Mouse (Mus musculus): ENCODE results near the gene Fam69a.
"Not testable (repeated sequence)": the region's sequence is repeated elsewhere in the genome, so short reads cannot be mapped to it uniquely, and the experiment has no call there.

The Fam69a gene

GRCm38 (mm10) chr5:107946475-107946874, 40.4 kb downstream of the Fam69a start:
- DNase-seq (ENCODE audit: low read depth, low spot score): no peak

- no peak for DNase-seq (ENCODE audit: low read depth, low spot score)
Observed at GRCm38 (mm10) chr5:107943526-107943925, 43.4 kb downstream of the Fam69a start.

- no peak for DNase-seq (ENCODE audit: low read depth, low spot score)
Observed at GRCm38 (mm10) chr5:107942941-107943340, 43.9 kb downstream of the Fam69a start.

GRCm38 (mm10) chr5:107941222-107941621, 45.7 kb downstream of the Fam69a start:
- DNase-seq (ENCODE audit: low read depth, low spot score): no peak

GRCm38 (mm10) chr5:107939701-107940100, 47.2 kb downstream of the Fam69a start:
- no peak for DNase-seq (ENCODE audit: low read depth, low spot score)

GRCm38 (mm10) chr5:107938886-107939285, 48.0 kb downstream of the Fam69a start:
- DNase-seq (ENCODE audit: low read depth, low spot score): no peak

- DNase-seq (ENCODE audit: low read depth, low spot score): not testable (repeated sequence)
Observed at GRCm38 (mm10) chr5:107938483-107938882, 48.4 kb downstream of the Fam69a start.

GRCm38 (mm10) chr5:107936625-107937389, 50.1 kb downstream of the Fam69a start:
- no peak for DNase-seq (ENCODE audit: low read depth, low spot score)

- no peak for DNase-seq (ENCODE audit: low read depth, low spot score)
Observed at GRCm38 (mm10) chr5:107934770-107935543, 51.9 kb downstream of the Fam69a start.

GRCm38 (mm10) chr5:107933202-107933974, 53.5 kb downstream of the Fam69a start:
- DNase-seq (ENCODE audit: low read depth, low spot score): no peak

GRCm38 (mm10) chr5:107932556-107932955, 54.3 kb downstream of the Fam69a start:
- no peak for DNase-seq (ENCODE audit: low read depth, low spot score)

- no peak for DNase-seq (ENCODE audit: low read depth, low spot score)
Observed at GRCm38 (mm10) chr5:107926550-107927249, 60.2 kb downstream of the Fam69a start.

- no peak for DNase-seq (ENCODE audit: low read depth, low spot score)
Observed at GRCm38 (mm10) chr5:107924564-107924963, 62.3 kb downstream of the Fam69a start.

- DNase-seq (ENCODE audit: low read depth, low spot score): no peak
Observed at GRCm38 (mm10) chr5:107922836-107923235, 64.0 kb downstream of the Fam69a start.

- peak; percentile 55 for DNase-seq (ENCODE audit: low read depth, low spot score)
Observed at GRCm38 (mm10) chr5:107921400-107922252, 65.3 kb downstream of the Fam69a start.

GRCm38 (mm10) chr5:107915280-107915679, 71.6 kb downstream of the Fam69a start:
- DNase-seq (ENCODE audit: low read depth, low spot score): no peak

GRCm38 (mm10) chr5:107911012-107911411, 75.9 kb downstream of the Fam69a start:
- DNase-seq (ENCODE audit: low read depth, low spot score): no peak

GRCm38 (mm10) chr5:107910084-107910616, 76.7 kb downstream of the Fam69a start:
- no peak for DNase-seq (ENCODE audit: low read depth, low spot score)

- DNase-seq (ENCODE audit: low read depth, low spot score): no peak
Observed at GRCm38 (mm10) chr5:107909668-107910067, 77.2 kb downstream of the Fam69a start.

- no peak for DNase-seq (ENCODE audit: low read depth, low spot score)
Observed at GRCm38 (mm10) chr5:107908514-107909110, 78.3 kb downstream of the Fam69a start.
